Mouse (Mus musculus): ENCODE data around the gene Srsf2. TPM values are rescaled to one million over a fixed set of nuclear protein-coding genes. Genes with fewer than 3 reads are reported as not detected.

Gene Srsf2
- polyA plus RNA-seq, 1 experiment from 2014 or later, result 578 TPM

- no peaks in the 10 kb centered on the region for H3K27me3 ChIP-seq (ENCODE audit: control insufficient read depth, insufficient read depth, low read length)
These were observed 36.1 kb downstream of the Srsf2 start for GRCm38 (mm10) chr11:116816769-116817168.

GRCm38 (mm10) chr11:116814884-116815415 lies 37.9 kb downstream of the Srsf2 start:
- Histone ChIP-seq H3K9me3 (replicated peaks; ENCODE audit: control insufficient read depth, low read length) (no peaks in the 10 kb centered on the region), H3K27me3 (ENCODE audit: control insufficient read depth, insufficient read depth, low read length) (no peaks in the 10 kb centered on the region), H3K4me3 (replicated peaks; ENCODE audit: low read length) (no peak overlapping the region), H3K9ac (ENCODE audit: low read length) (peak overlapping the region; percentile 43; the same call in 1 of the 2 replicates), H3K4me2 (ENCODE audit: low read depth, low read length) (peak overlapping the region; percentile 27), H3K4me1 (ENCODE audit: control insufficient read depth, insufficient read depth, low read length) (peaks cover 54% of the 10 kb centered on the region), H3K27ac (ENCODE audit: low read length) (peak overlapping the region; percentile 94), H3K36me3 (ENCODE audit: control insufficient read depth, insufficient read depth, low read length) (no peaks in the 10 kb centered on the region)
- no peak for ATAC-seq (ENCODE audit: insufficient read depth, low FRiP score)
- 30% methylated on average over 7 of the region's 7 CpGs for WGBS

More at GRCm38 (mm10) chr11:116816769-116817168, 36.1 kb downstream of the Srsf2 start:
- Histone ChIP-seq H3K4me2 (ENCODE audit: low read depth, low read length) (no peak overlapping the region), H3K9ac (ENCODE audit: low read length) (no peak overlapping the region), H3K4me1 (ENCODE audit: control insufficient read depth, insufficient read depth, low read length) (peaks cover 51% of the 10 kb centered on the region), H3K27ac (ENCODE audit: low read length) (no peak overlapping the region), H3K9me3 (replicated peaks; ENCODE audit: control insufficient read depth, low read length) (no peaks in the 10 kb centered on the region), H3K4me3 (replicated peaks; ENCODE audit: low read length) (no peak overlapping the region), H3K36me3 (ENCODE audit: control insufficient read depth, insufficient read depth, low read length) (no peaks in the 10 kb centered on the region)
- 81% methylated on average over 5 of the region's 5 CpGs for WGBS
- ATAC-seq (ENCODE audit: insufficient read depth, low FRiP score), result no peak

DNA sequence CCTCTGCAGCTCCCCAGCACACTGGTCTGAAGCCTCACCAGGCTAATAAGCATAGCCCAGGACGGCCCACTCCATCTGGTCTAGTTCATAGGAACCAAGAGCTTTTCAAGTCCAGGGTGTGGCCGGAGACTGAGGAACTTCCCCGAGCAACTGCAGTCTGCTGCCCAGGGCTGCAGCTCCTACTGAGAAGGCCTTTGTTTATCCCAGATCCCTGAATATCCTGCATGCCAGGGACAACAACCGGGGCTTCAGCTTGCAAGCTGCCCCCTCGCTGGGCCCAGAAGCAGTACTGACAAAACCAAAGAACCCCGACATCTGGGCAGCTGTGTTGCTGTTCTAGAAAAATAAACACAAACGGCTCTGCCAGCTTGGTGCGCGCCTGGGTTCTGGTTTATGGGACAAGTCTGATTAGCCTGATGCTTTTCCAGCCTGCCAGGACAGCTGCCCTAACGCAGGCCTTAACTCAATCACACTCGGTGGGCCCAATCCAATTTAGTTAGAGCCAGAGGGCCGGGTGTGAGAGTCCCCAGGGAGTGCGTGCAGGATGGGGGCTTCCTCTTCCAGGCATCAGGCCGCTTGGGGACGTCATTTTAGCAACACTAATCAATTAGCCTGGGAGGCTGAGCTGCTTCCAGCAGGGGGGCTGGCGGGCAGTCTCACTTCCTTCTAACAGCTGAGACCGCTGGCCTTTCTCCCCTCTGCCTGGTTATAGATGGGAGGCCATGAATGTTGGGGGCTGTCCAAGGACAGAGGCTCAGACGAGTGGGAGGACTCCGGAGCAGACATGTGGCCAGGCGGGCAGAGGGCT lies 38.6 kb downstream of the Srsf2 start:
- 23% methylated on average over 20 of the region's 20 CpGs for WGBS
- H3K9me3 ChIP-seq (replicated peaks; ENCODE audit: control insufficient read depth, low read length), result no peaks in the 10 kb centered on the region
- no peaks in the 10 kb centered on the region for H3K27me3 ChIP-seq (ENCODE audit: control insufficient read depth, insufficient read depth, low read length)
- ATAC-seq (ENCODE audit: insufficient read depth, low FRiP score), result peak; percentile 55
- peak overlapping the region; percentile 94 for H3K27ac ChIP-seq (ENCODE audit: low read length)
- H3K4me1 ChIP-seq (ENCODE audit: control insufficient read depth, insufficient read depth, low read length), result peaks cover 50% of the 10 kb centered on the region
- no peak overlapping the region for H3K4me3 ChIP-seq (replicated peaks; ENCODE audit: low read length)
- no peaks in the 10 kb centered on the region for H3K36me3 ChIP-seq (ENCODE audit: control insufficient read depth, insufficient read depth, low read length)
- peak overlapping the region; percentile 27 for H3K4me2 ChIP-seq (ENCODE audit: low read depth, low read length)
- H3K9ac ChIP-seq (ENCODE audit: low read length), result peak overlapping the region; percentile 43

GRCm38 (mm10) chr11:116813610-116814009 lies 39.3 kb downstream of the Srsf2 start:
- Histone ChIP-seq H3K27ac (ENCODE audit: low read length) (peak overlapping the region; percentile 94), H3K36me3 (ENCODE audit: control insufficient read depth, insufficient read depth, low read length) (no peaks in the 10 kb centered on the region), H3K4me1 (ENCODE audit: control insufficient read depth, insufficient read depth, low read length) (peaks cover 44% of the 10 kb centered on the region), H3K4me3 (replicated peaks; ENCODE audit: low read length) (no peak overlapping the region), H3K4me2 (ENCODE audit: low read depth, low read length) (no peak overlapping the region), H3K9me3 (replicated peaks; ENCODE audit: control insufficient read depth, low read length) (no peaks in the 10 kb centered on the region), H3K27me3 (ENCODE audit: control insufficient read depth, insufficient read depth, low read length) (no peaks in the 10 kb centered on the region), H3K9ac (ENCODE audit: low read length) (peak overlapping the region; percentile 43)
- 82% methylated on average over 13 of the region's 13 CpGs for WGBS
- no peak for ATAC-seq (ENCODE audit: insufficient read depth, low FRiP score)

GRCm38 (mm10) chr11:116812793-116813529 lies 39.9 kb downstream of the Srsf2 start:
- H3K4me2 ChIP-seq (ENCODE audit: low read depth, low read length), result no peak overlapping the region
- H3K9me3 ChIP-seq (replicated peaks; ENCODE audit: control insufficient read depth, low read length), result no peaks in the 10 kb centered on the region
- WGBS, result 54% methylated on average over 21 of the region's 21 CpGs
- no peaks in the 10 kb centered on the region for H3K27me3 ChIP-seq (ENCODE audit: control insufficient read depth, insufficient read depth, low read length)
- no peak for ATAC-seq (ENCODE audit: insufficient read depth, low FRiP score)
- no peaks in the 10 kb centered on the region for H3K36me3 ChIP-seq (ENCODE audit: control insufficient read depth, insufficient read depth, low read length)
- no peak overlapping the region for H3K4me3 ChIP-seq (replicated peaks; ENCODE audit: low read length)
- H3K27ac ChIP-seq (ENCODE audit: low read length), result peak overlapping the region; percentile 94
- H3K9ac ChIP-seq (ENCODE audit: low read length), result peak overlapping the region; percentile 35
- H3K4me1 ChIP-seq (ENCODE audit: control insufficient read depth, insufficient read depth, low read length), result peaks cover 43% of the 10 kb centered on the region

DNA sequence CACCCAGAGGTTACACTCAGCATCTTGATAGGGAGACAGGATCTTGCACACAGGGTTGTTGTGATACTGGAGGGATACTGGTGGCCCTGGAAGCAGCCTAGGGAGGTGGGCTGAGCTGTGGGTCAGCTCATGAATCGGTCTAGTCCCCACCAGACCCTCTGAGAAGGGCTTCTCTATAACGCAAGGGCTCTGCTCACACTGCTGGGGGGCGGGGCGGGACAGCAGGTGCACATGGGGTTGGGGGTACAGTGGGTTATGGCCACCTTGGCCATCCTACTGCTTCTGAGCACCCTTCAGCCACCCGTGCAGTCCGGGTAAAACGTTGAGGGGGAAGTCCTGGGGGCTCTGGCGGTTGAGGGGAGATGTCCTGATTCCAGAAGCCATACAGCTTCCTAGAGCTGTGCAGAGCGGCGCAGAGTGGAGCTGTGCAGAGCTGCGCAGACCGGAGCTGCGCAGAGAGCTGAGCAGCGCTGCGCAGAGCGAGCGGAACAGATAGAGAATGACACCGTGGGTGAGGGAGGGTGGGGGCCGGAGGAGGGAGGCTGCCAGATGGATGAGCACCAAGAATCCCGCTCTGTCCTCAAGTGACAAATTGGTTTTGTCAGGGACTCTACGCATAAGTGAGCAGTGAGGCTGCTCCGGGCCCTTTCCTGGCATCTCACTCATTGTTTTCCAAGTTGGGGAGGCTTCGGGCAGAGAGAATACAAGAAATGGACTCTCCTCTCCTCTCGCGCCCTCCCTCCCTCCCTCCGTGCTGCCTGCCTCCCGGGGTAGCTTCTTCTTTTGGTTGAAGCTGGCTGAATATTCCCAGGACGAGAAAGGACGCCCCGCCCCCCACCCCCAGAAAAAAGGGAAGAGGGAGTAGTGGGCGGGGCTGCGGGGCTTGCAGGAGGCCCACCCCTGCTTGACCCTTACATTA lies 41.7 kb downstream of the Srsf2 start:
- Histone ChIP-seq H3K9me3 (replicated peaks; ENCODE audit: control insufficient read depth, low read length) (no peaks in the 10 kb centered on the region), H3K9ac (ENCODE audit: low read length) (peak overlapping the region; percentile 61), H3K4me1 (ENCODE audit: control insufficient read depth, insufficient read depth, low read length) (peaks cover 48% of the 10 kb centered on the region), H3K27ac (ENCODE audit: low read length) (peak overlapping the region; percentile 79), H3K4me3 (replicated peaks; ENCODE audit: low read length) (peak overlapping the region; percentile 37), H3K36me3 (ENCODE audit: control insufficient read depth, insufficient read depth, low read length) (no peaks in the 10 kb centered on the region), H3K27me3 (ENCODE audit: control insufficient read depth, insufficient read depth, low read length) (no peaks in the 10 kb centered on the region), H3K4me2 (ENCODE audit: low read depth, low read length) (peak overlapping the region; percentile 69)
- ATAC-seq (ENCODE audit: insufficient read depth, low FRiP score), result peak; percentile 83
- 14% methylated on average over 31 of the region's 32 CpGs for WGBS

DNA sequence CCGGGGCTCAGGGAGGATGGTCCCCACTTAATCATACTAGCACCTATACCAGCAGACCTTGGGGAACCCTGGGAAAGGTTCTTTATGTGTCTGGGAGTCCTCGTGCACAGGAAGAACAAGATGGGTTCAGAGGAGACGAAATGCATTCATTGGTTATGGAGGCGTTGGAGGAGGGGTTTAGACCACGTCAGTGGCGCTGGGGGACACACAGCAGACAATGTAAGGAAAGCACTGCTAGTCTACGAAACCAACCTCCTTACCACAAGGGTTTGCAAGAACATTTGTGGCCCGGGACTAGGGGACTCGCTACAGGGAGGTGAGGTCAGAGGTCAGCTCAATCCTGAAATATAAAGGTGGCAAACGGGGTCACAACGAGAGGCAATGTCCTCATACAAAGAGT lies 42.4 kb downstream of the Srsf2 start:
- Histone ChIP-seq H3K27ac (ENCODE audit: low read length) (no peak overlapping the region), H3K4me3 (replicated peaks; ENCODE audit: low read length) (no peak overlapping the region), H3K4me1 (ENCODE audit: control insufficient read depth, insufficient read depth, low read length) (peaks cover 48% of the 10 kb centered on the region), H3K9me3 (replicated peaks; ENCODE audit: control insufficient read depth, low read length) (no peaks in the 10 kb centered on the region), H3K4me2 (ENCODE audit: low read depth, low read length) (no peak overlapping the region), H3K9ac (ENCODE audit: low read length) (no peak overlapping the region), H3K27me3 (ENCODE audit: control insufficient read depth, insufficient read depth, low read length) (no peaks in the 10 kb centered on the region), H3K36me3 (ENCODE audit: control insufficient read depth, insufficient read depth, low read length) (no peaks in the 10 kb centered on the region)
- 77% methylated on average over 11 of the region's 11 CpGs for WGBS
- no peak for ATAC-seq (ENCODE audit: insufficient read depth, low FRiP score)

DNA sequence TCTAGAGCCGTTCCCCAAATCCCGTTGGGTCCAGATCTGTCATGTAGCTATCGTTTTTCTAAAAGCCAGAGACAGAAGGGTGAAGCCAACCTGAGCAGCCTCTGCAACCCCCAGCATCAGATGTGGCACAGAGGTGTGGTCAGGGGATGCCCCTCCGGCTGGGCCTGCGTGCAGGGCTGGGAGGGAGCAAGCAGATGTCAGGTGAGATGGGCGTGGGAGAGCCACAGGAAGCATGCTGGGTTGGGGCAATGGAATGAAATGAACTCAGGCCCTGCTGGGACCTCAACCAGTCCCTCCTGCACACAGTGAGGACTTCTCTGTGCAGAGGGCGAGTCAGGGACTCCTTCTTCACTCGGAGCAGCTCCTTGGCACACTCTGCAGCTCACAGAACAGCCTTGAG lies 43.4 kb downstream of the Srsf2 start:
- no peaks in the 10 kb centered on the region for H3K27me3 ChIP-seq (ENCODE audit: control insufficient read depth, insufficient read depth, low read length)
- H3K4me1 ChIP-seq (ENCODE audit: control insufficient read depth, insufficient read depth, low read length), result peaks cover 39% of the 10 kb centered on the region
- H3K27ac ChIP-seq (ENCODE audit: low read length), result no peak overlapping the region
- H3K9ac ChIP-seq (ENCODE audit: low read length), result no peak overlapping the region
- no peak for ATAC-seq (ENCODE audit: insufficient read depth, low FRiP score)
- 82% methylated on average over 8 of the region's 8 CpGs for WGBS
- H3K9me3 ChIP-seq (replicated peaks; ENCODE audit: control insufficient read depth, low read length), result no peaks in the 10 kb centered on the region
- no peak overlapping the region for H3K4me2 ChIP-seq (ENCODE audit: low read depth, low read length)
- no peaks in the 10 kb centered on the region for H3K36me3 ChIP-seq (ENCODE audit: control insufficient read depth, insufficient read depth, low read length)
- H3K4me3 ChIP-seq (replicated peaks; ENCODE audit: low read length), result no peak overlapping the region

All from stomach, embryonic 16.5 days (tissue).